Mouse (Mus musculus) heart, embryonic 15.5 days (tissue): ENCODE data around the gene Pck2. TPM values are rescaled to one million over a fixed set of nuclear protein-coding genes. Genes with fewer than 3 reads are reported as not detected.
A peak's percentile ranks its signal among the peaks of the same experiment; 100 is the strongest.

Source experiments
- ATAC-seq: fragments of 200-750 bp; cut with Nextera tagmentation; replicated peaks from 2 replicates; pipeline ENCODE4 v1.8.0; 2017; ENCODE audit warnings: low read depth, moderate TSS enrichment; ENCODE audit not compliant: insufficient number of reproducible peaks, insufficient read depth, low FRiP score
- H3K27ac ChIP-seq: fragments of 300-500 bp; sonication (generic); 2 replicates; pipeline ENCODE4 v1.5.1; 2015; ENCODE audit warnings: mild to moderate bottlenecking, inconsistent platforms
- H3K27me3 ChIP-seq: fragments of 300-500 bp; sonication (generic); 2 replicates; pipeline ENCODE4 v1.6.1; 2015; ENCODE audit warnings: inconsistent platforms
- H3K36me3 ChIP-seq: fragments of 300-500 bp; sonication (generic); 2 replicates; pipeline ENCODE4 v1.6.1; 2015; ENCODE audit warnings: mild to moderate bottlenecking, inconsistent platforms
- H3K4me1 ChIP-seq: fragments of 300-500 bp; sonication (generic); replicated peaks from 2 replicates; pipeline ENCODE4 v1.6.1; 2015; ENCODE audit warnings: inconsistent platforms
- H3K4me2 ChIP-seq: fragments of 300-500 bp; sonication (generic); 2 replicates; pipeline ENCODE4 v1.6.1; 2015; ENCODE audit warnings: inconsistent platforms, mild to moderate bottlenecking, moderate library complexity
- H3K4me3 ChIP-seq: fragments of 300-500 bp; sonication (generic); 2 replicates; pipeline ENCODE4 v1.5.1; 2015; ENCODE audit warnings: mild to moderate bottlenecking, inconsistent platforms
- H3K9ac ChIP-seq: fragments of 300-500 bp; sonication (generic); 2 replicates; pipeline ENCODE4 v1.6.1; 2015; ENCODE audit warnings: mild to moderate bottlenecking, inconsistent platforms
- H3K9me3 ChIP-seq: fragments of 300-500 bp; sonication (generic); replicated peaks from 2 replicates; pipeline ENCODE4 v1.6.1; 2016; ENCODE audit warnings: inconsistent platforms
- WGBS: fragments of 180-500 bp; shearing (Covaris S2); methylation state at CpG from one replicate; pipeline ENCODE4 v1.1.7; 2015; ENCODE audit warnings: mixed read lengths; 5-methylcytosine and 5-hydroxymethylcytosine counted together
- polyA plus RNA-seq: library from polyadenylated mRNA; unstranded; fragments of >200 nt; fragmentation: Nextera tagmentation; extraction: Ambion mirVana; gene quantifications from 2 replicates; pipeline ENCODE4 v1.2.1, GENCODE M21; 2015

Gene Pck2
- polyA plus RNA-seq: 34.2 and 42.5 TPM in 2 replicates

- Histone ChIP-seq H3K4me3 (peak within 1 kb of the TSS; percentile 62), H3K36me3 (peaks cover 18% of the 10 kb centered on the region; the same call in 1 of the 2 replicates), H3K9me3 (no peaks in the 10 kb centered on the region), H3K4me2 (peak within 1 kb of the TSS; percentile 78), H3K9ac (peak within 1 kb of the TSS; percentile 73), H3K27me3 (no peaks in the 10 kb centered on the region), H3K4me1 (peaks cover 16% of the 10 kb centered on the region), H3K27ac (peak within 1 kb of the TSS; percentile 88)
- peak; percentile 92 for ATAC-seq
- 1% methylated on average over 32 of the region's 32 CpGs for WGBS
Observed at GRCm38 (mm10) chr14:55540067-55540786, at the start of gene Pck2. TSS of gene Pck2 (plus strand) at chr14:55540266.

- 1% methylated on average over 51 of the region's 68 CpGs for WGBS
Observed at GRCm38 (mm10) chr14:55490361-55491201, 49.5 kb upstream of the Pck2 start, which contains the start of gene Carmil3. TSS of gene Carmil3 (plus strand) at chr14:55490651.

GRCm38 (mm10) chr14:55491291-55491833 is 48.7 kb upstream of the Pck2 start:
- Histone ChIP-seq H3K9ac (peak overlapping the region; percentile 68), H3K4me3 (peak overlapping the region; percentile 79), H3K27me3 (peaks cover 3% of the 10 kb centered on the region), H3K27ac (peak overlapping the region; percentile 57), H3K36me3 (no peaks in the 10 kb centered on the region), H3K4me1 (peaks cover 24% of the 10 kb centered on the region), H3K4me2 (peak overlapping the region; percentile 100), H3K9me3 (no peaks in the 10 kb centered on the region)
- WGBS: under 1% methylated on average over 30 of the region's 30 CpGs
- peak; percentile 71 for ATAC-seq

More at GRCm38 (mm10) chr14:55490361-55491201, 49.5 kb upstream of the Pck2 start, which contains the start of gene Carmil3:
- H3K4me2 ChIP-seq: peak within 1 kb of the TSS; percentile 100
- H3K9ac ChIP-seq: peak within 1 kb of the TSS; percentile 68
- peak; percentile 83 for ATAC-seq
- peak within 1 kb of the TSS; percentile 79 for H3K4me3 ChIP-seq
- no peaks in the 10 kb centered on the region; the same call in 1 of the 2 replicates for H3K36me3 ChIP-seq
- no peaks in the 10 kb centered on the region for H3K9me3 ChIP-seq
- peaks cover 3% of the 10 kb centered on the region for H3K27me3 ChIP-seq
- H3K27ac ChIP-seq: peak within 1 kb of the TSS; percentile 57
- H3K4me1 ChIP-seq: peaks cover 18% of the 10 kb centered on the region

GRCm38 (mm10) chr14:55492103-55492502 is 48.0 kb upstream of the Pck2 start:
- Histone ChIP-seq H3K4me3 (no peak overlapping the region), H3K9me3 (no peaks in the 10 kb centered on the region), H3K4me2 (peak overlapping the region; percentile 100), H3K27me3 (peaks cover 3% of the 10 kb centered on the region), H3K9ac (no peak overlapping the region), H3K36me3 (no peaks in the 10 kb centered on the region), H3K4me1 (peaks cover 32% of the 10 kb centered on the region), H3K27ac (no peak overlapping the region)
- 33% methylated on average over 3 of the region's 3 CpGs for WGBS
- ATAC-seq: no peak

GRCm38 (mm10) chr14:55495509-55496240 is 44.4 kb upstream of the Pck2 start:
- Histone ChIP-seq H3K27ac (0 out of 2 replicates have a peak overlapping the region, but pooled peaks have one; percentile 58), H3K4me3 (no peak overlapping the region), H3K36me3 (no peaks in the 10 kb centered on the region), H3K9ac (no peak overlapping the region), H3K4me1 (peaks cover 28% of the 10 kb centered on the region), H3K9me3 (no peaks in the 10 kb centered on the region), H3K4me2 (0 out of 2 replicates have a peak overlapping the region, but pooled peaks have one; percentile 43), H3K27me3 (peaks cover 4% of the 10 kb centered on the region)
- no peak for ATAC-seq
- WGBS: 66% methylated on average over 20 of the region's 20 CpGs

- Histone ChIP-seq H3K9me3 (no peaks in the 10 kb centered on the region), H3K4me2 (peak overlapping the region; percentile 43), H3K4me1 (peaks cover 18% of the 10 kb centered on the region), H3K4me3 (no peak overlapping the region), H3K36me3 (no peaks in the 10 kb centered on the region), H3K27ac (peak overlapping the region; percentile 58), H3K27me3 (peaks cover 6% of the 10 kb centered on the region; the same call in 1 of the 2 replicates), H3K9ac (0 out of 2 replicates have a peak overlapping the region, but pooled peaks have one; percentile 10)
- 54% methylated on average over 16 of the region's 16 CpGs for WGBS
- peak; percentile 21 for ATAC-seq
Observed at GRCm38 (mm10) chr14:55496761-55497448, 43.2 kb upstream of the Pck2 start.

- H3K27ac ChIP-seq: no peak overlapping the region
Observed at GRCm38 (mm10) chr14:55497449-55497821, 42.6 kb upstream of the Pck2 start.

GRCm38 (mm10) chr14:55505612-55506011 is 34.5 kb upstream of the Pck2 start:
- H3K27ac ChIP-seq: no peak overlapping the region
- H3K9ac ChIP-seq: no peak overlapping the region
- no peak overlapping the region for H3K4me2 ChIP-seq
- H3K9me3 ChIP-seq: no peaks in the 10 kb centered on the region
- H3K4me3 ChIP-seq: no peak overlapping the region
- H3K4me1 ChIP-seq: peaks cover 6% of the 10 kb centered on the region
- WGBS: 79% methylated on average over 9 of the region's 9 CpGs
- H3K27me3 ChIP-seq: peaks cover 29% of the 10 kb centered on the region
- no peak for ATAC-seq
- H3K36me3 ChIP-seq: no peaks in the 10 kb centered on the region

More at GRCm38 (mm10) chr14:55497449-55497821, 42.6 kb upstream of the Pck2 start:
- no peak overlapping the region for H3K4me2 ChIP-seq
- H3K9me3 ChIP-seq: no peaks in the 10 kb centered on the region
- peaks cover 6% of the 10 kb centered on the region; the same call in 1 of the 2 replicates for H3K27me3 ChIP-seq
- H3K36me3 ChIP-seq: no peaks in the 10 kb centered on the region
- H3K4me1 ChIP-seq: peaks cover 18% of the 10 kb centered on the region
- H3K9ac ChIP-seq: no peak overlapping the region
- 28% methylated on average over 6 of the region's 6 CpGs for WGBS
- ATAC-seq: peak; percentile 15
- no peak overlapping the region for H3K4me3 ChIP-seq

GRCm38 (mm10) chr14:55507801-55508200 is 32.3 kb upstream of the Pck2 start:
- peaks cover 49% of the 10 kb centered on the region for H3K27me3 ChIP-seq
- no peak overlapping the region for H3K9ac ChIP-seq
- no peaks in the 10 kb centered on the region for H3K36me3 ChIP-seq
- H3K9me3 ChIP-seq: no peaks in the 10 kb centered on the region
- no peak for ATAC-seq
- 49% methylated on average over 7 of the region's 7 CpGs for WGBS
- no peak overlapping the region for H3K4me3 ChIP-seq
- H3K4me1 ChIP-seq: peaks cover 14% of the 10 kb centered on the region
- H3K27ac ChIP-seq: no peak overlapping the region
- H3K4me2 ChIP-seq: no peak overlapping the region

- no peak overlapping the region for H3K4me3 ChIP-seq
- H3K27ac ChIP-seq: no peak overlapping the region
- H3K9me3 ChIP-seq: no peaks in the 10 kb centered on the region
- peaks cover 14% of the 10 kb centered on the region for H3K4me1 ChIP-seq
- no peak for ATAC-seq
- no peak overlapping the region for H3K4me2 ChIP-seq
- 78% methylated on average over 10 of the region's 10 CpGs for WGBS
- peaks cover 55% of the 10 kb centered on the region for H3K27me3 ChIP-seq
- H3K9ac ChIP-seq: no peak overlapping the region
- H3K36me3 ChIP-seq: no peaks in the 10 kb centered on the region
Observed at GRCm38 (mm10) chr14:55509540-55509939, 30.5 kb upstream of the Pck2 start.
